Mouse (Mus musculus) macrophage (primary cell): ENCODE results near the gene Smug1. TPM values are rescaled to one million over a fixed set of nuclear protein-coding genes. Genes with fewer than 3 reads are reported as not detected.

Source experiments
- H3K27ac ChIP-seq: fragments of 350-480 bp; formaldehyde crosslinking; 2 replicates; pipeline ENCODE4 v1.9.0; 2021
- H3K36me3 ChIP-seq: fragments of 350-480 bp; formaldehyde crosslinking; 2 replicates; pipeline ENCODE4 v1.9.0; 2021; ENCODE audit errors: inconsistent target
- H3K4me3 ChIP-seq: fragments of 350-480 bp; formaldehyde crosslinking; 2 replicates; pipeline ENCODE4 v1.9.0; 2021; ENCODE audit errors: inconsistent target
- H3K79me2 ChIP-seq: fragments of 350-480 bp; formaldehyde crosslinking; 2 replicates; pipeline ENCODE4 v1.9.0; 2021; ENCODE audit errors: inconsistent target
- WGBS: methylation state at CpG from one replicate; pipeline ENCODE4 v1.1.7; 2026; ENCODE audit warnings: inconsistent platforms; ENCODE audit not compliant: missing documents; 5-methylcytosine and 5-hydroxymethylcytosine counted together
- polyA plus RNA-seq: library from polyadenylated mRNA; stranded (reverse); fragments of 250-400 nt; gene quantifications from 3 replicates; pipeline ENCODE4 v1.2.4, GENCODE M21; 2018; ENCODE audit warnings: inconsistent platforms

Smug1 gene
- polyA plus RNA-seq, 1 experiment from 2014 or later = 3.2 TPM

DNA sequence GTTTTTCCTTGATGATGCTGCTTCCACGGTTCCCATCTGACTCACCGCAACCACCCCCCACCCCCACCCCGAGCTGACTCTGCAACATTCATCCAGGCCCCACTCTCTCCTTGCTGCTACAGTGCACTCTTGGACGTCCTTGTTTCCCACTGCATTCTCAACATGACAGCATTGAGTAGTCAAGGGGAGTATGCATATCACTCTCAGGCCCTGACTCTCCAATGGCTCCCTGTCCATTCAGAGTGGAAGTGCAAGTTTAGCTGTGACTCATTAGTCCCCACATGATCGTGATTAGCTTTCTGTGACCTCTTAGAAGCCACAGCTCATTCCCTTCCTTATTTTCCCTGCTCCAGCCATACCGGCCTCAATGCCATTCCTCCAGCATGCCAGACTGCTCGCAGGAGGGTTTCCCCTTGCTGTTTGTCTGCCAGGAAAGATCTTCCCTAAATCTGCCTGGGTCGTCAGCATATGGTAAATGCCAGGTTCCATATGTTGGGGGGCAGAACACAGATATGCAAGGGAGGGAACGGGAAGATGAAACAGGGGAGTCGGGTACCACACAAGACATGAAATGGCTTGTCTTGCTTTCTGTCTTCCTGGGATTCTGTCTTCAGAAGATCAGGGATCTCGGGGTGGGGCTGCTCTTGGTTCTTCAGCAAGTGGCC, 21.1 kb downstream of the Smug1 start:
- Histone ChIP-seq H3K36me3 (no peaks in the 10 kb centered on the region), H3K27ac (no peak overlapping the region), H3K4me3 (no peak overlapping the region), H3K79me2 (no peaks in the 10 kb centered on the region)
- WGBS = 78% methylated on average over 11 of the region's 11 CpGs

DNA sequence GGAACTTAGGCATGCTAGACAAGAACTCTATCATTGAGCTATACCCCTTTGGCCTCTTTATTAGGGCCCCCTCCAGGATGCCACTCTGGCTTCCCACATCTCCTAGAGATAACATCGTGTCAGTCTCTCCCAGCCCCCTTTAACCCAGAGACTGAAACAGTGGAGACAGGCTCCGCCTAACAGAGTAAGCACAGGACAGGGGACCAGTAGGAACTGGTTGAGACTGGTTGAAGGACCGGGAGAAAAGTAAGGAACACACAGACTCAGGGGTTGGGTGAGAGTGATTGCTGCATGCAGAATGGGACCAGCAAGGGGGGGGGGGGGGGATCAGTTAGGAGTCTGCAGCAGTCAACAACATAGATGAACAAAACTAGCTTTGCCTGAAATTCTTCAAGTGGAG, 22.7 kb downstream of the Smug1 start:
- Histone ChIP-seq H3K79me2 (no peaks in the 10 kb centered on the region), H3K4me3 (no peak overlapping the region), H3K36me3 (no peaks in the 10 kb centered on the region), H3K27ac (no peak overlapping the region)
- 58% methylated on average over 3 of the region's 3 CpGs for WGBS

DNA sequence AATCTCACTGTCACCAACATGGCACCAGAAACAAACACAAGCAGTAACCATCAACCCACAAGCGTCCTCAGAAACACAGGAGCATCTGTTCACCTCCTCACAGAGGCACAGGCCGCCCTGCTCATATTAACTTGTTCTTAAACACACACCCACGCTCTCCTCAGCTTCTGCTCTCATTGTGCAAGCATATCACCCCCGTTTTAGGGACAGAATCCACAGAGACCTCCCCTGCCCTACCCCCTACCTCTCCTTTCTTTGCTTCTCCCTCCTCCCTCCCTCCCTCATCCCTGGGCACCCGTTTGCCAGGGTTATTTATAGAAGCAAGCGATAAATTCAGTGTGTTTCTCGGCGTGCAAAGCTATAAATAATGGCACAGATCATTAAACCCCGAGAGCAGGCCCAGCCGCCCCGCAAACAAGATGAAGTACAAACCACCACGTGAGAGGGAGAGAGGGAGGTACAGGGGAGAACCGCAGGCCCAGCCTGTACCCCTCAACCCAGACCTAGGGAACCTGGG, 31.4 kb downstream of the Smug1 start:
- 20% methylated on average over 13 of the region's 13 CpGs for WGBS
- H3K79me2 ChIP-seq = no peaks in the 10 kb centered on the region

DNA sequence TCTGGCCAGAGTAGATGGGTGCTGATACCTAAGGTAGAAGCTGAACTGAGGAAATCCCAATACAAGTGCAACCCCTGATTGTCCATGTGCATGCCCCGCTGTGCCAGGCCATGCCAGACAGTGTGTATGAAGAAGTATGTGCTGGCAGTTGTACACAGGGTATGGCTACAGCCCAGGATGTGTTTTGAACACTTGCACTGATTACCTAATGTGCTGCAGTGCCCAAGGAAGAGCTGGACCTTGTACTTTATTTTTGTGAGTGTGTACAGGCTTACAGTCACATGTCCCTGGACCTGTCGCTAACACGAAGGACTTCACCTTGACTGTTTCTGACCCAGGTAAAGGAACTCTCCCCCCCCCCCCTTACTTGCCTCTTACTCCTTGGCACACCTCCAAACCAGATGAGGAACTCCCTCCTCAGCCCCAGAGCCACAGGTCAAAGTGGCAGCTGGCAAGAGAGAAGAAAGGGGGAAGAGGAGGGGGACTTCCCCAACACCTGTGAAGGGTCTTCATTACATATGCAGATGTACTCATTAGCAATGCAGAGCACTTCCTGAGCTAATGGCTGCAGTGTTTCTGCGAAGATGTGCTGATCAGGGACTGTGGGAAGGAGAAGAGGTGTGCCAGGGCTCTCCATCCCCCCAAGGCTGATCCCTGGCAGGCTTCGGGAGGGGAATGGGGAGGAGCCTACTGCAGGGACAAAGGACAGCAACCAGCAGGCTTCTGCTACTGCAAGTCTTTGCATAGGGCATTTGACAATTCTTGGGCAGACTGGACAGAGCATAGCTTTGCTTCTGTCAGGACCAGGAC, 32.4 kb downstream of the Smug1 start:
- Histone ChIP-seq H3K27ac (no peak overlapping the region), H3K36me3 (no peaks in the 10 kb centered on the region), H3K79me2 (no peaks in the 10 kb centered on the region), H3K4me3 (no peak overlapping the region)
- whole genome bisulfite sequencing = 20% methylated on average over 5 of the region's 5 CpGs

More for the DNA sequence above, 31.4 kb downstream of the Smug1 start:
- no peak overlapping the region for H3K4me3 ChIP-seq
- no peak overlapping the region for H3K27ac ChIP-seq
- H3K36me3 ChIP-seq = no peaks in the 10 kb centered on the region

DNA sequence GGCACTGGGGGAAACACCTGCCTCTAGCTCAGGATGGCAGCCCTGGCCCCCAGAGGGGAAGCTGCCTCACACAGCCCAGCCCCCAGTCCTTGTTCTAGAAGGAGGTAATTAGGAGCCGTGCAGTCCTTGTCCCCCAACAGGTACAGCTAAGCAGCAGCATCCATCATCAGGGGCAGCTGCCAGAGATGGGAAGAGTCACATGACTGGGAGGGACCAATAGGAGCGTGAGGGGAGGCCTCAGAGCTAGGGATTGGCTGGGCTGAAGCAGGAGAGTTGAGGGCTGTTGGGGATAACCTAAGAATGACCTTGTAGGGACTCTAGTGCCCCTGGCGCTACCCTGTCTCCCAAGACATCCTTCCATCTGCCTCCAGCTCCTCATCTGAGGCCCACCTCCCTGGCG, 33.1 kb downstream of the Smug1 start:
- no peak overlapping the region for H3K4me3 ChIP-seq
- WGBS = 27% methylated on average over 4 of the region's 4 CpGs
- H3K27ac ChIP-seq = no peak overlapping the region
- no peaks in the 10 kb centered on the region for H3K79me2 ChIP-seq
- H3K36me3 ChIP-seq = no peaks in the 10 kb centered on the region

DNA sequence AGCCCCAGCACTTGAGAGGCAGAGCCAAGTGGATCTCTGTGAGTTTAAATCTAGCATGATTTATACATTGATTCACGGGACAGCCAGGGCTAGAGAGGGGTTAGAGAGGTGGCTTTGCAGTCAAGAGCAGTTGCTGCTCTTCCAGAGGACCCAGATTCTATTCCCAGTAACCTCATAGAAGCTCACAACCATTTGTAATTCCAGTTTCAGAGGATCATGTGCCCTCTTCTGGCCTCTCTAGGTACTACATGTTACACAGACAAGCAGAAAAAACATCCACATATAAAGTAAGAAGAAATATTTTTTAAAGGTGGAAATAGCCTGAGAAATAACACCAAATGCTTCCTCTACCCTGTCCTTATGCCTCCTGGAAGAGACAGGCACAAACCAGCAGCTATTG, 36.2 kb downstream of the Smug1 start:
- H3K4me3 ChIP-seq = no peak overlapping the region
- no peak overlapping the region for H3K27ac ChIP-seq
- H3K36me3 ChIP-seq = no peaks in the 10 kb centered on the region
- no peaks in the 10 kb centered on the region for H3K79me2 ChIP-seq
- 83% methylated on average over 1 of the region's 1 CpGs for WGBS

DNA sequence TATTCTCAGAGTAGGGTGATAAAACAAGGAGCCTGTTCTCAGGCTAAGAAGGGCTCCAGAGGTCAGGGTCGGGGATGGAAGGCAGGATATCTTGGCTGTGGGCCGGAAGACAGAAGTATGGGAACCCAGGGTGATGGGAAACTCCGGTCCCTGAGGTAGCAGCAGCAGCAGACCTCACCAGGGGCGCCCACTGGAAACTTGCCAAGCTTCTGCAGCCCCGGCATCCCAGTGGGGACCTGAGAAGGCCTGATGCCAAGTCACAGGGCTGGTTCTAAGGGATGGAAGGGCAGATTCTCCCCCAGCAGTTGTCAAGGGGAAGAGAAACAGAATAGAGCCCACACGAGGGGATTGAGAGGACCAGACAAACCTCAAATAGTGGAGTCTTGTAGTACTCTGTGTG, 37.6 kb downstream of the Smug1 start:
- no peaks in the 10 kb centered on the region for H3K36me3 ChIP-seq
- no peak overlapping the region for H3K27ac ChIP-seq
- WGBS = 58% methylated on average over 6 of the region's 6 CpGs

DNA sequence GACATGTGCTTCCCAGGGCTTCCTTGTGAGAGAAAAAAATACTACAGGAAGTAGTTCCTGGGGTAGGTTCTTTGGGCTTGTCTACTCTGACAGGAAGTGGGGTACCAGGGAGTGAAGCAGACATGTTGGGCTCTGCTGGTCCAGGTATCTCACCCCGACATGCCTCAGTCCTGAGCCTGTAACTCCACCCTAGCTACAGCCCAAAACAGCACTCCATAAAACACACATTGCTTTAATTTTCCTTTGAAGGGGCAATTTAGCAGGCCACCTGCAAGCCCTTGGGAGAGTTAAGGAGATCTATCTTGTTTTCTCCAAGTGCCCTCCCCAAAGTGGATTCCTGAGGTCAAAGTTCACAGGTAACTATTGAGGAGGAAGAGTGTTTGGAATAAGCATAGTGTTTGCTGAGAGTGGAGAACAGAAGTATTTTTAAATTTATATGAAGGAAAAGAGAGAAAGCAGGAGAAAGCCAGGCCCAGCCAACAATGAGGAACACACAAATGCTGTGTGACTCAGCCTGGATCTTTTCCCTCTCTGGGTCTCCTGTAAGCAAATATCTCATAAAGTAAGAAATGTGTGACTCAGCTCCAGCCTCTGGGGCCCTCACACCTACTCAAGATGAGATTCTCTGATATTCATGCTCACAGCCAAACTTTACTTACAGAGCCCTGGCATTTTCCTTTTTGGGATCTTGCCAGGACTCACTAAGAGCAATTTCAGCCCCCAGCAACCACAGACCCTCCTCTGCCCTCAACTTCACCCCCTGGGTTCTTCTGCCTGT, 38.6 kb downstream of the Smug1 start:
- Histone ChIP-seq H3K36me3 (no peaks in the 10 kb centered on the region), H3K27ac (no peak overlapping the region), H3K79me2 (no peaks in the 10 kb centered on the region), H3K4me3 (no peak overlapping the region)
- 93% methylated on average over 1 of the region's 1 CpGs for WGBS

More for the DNA sequence above, 37.6 kb downstream of the Smug1 start:
- H3K4me3 ChIP-seq = no peak overlapping the region
- no peaks in the 10 kb centered on the region for H3K79me2 ChIP-seq

DNA sequence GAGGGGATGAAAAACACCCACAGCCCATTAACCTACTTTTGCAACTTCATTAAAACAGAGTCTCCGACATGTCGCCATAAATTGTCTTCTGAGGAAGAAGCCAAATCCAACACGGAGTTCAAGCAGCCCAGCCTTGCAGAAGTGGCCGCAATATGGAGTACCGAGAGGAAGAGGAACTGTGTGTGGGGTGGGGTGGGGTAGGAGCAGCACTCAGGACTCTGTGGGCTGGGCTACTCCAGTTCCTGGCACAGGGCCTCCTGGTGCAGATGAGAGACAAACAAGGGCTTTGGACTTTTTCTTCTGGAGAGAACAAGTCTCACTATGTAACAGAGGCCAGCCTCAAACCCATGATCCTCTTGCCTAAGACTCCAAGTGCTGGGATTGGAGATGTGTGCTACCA, 40.9 kb downstream of the Smug1 start:
- H3K4me3 ChIP-seq = no peak overlapping the region
- H3K36me3 ChIP-seq = no peaks in the 10 kb centered on the region
- no peak overlapping the region for H3K27ac ChIP-seq
- 12% methylated on average over 5 of the region's 5 CpGs for WGBS
- H3K79me2 ChIP-seq = no peaks in the 10 kb centered on the region

DNA sequence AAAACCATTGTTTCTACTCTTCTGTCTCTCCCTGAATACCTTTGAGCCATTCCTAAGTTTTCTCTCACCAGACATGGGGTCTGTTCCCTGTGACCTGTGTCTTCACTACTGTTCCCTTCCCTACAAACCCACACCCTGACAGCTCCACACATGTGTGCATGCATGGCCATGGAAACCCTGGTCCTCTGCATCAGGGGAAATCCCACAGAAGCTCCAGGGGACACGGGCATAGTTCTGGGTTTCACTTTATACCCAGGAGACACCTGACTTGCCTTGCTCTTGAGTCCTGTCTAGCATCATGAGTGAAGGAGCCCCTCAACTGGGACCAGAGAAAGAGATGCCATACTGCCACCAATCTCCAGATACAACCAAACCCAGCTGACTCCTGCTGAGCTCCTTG, 42.6 kb downstream of the Smug1 start:
- Histone ChIP-seq H3K79me2 (no peaks in the 10 kb centered on the region), H3K36me3 (no peaks in the 10 kb centered on the region), H3K27ac (no peak overlapping the region), H3K4me3 (no peak overlapping the region)
- WGBS = 87% methylated on average over 1 of the region's 1 CpGs

DNA sequence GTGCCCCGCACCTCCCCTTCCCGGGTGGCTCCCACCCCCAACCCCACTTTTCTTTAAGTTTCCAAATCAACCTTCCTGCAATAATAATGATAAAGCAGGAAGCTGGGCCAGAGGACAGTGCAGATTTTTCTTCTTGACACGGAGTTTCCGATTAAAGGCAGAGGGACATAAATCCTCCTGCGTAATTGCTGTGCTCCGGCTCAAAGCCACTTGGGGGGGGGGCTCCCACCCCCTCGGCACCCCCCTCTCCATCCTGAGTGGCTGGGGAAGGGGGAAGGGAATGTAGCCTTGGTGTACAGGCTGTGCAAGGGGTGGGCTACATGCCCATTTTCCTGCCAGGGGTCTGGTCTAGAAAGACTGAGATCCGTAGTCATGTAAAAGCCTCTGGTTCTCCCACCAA, 43.5 kb downstream of the Smug1 start:
- WGBS = 49% methylated on average over 8 of the region's 8 CpGs
- no peaks in the 10 kb centered on the region for H3K79me2 ChIP-seq
- H3K4me3 ChIP-seq = no peak overlapping the region
- no peaks in the 10 kb centered on the region for H3K36me3 ChIP-seq
- no peak overlapping the region for H3K27ac ChIP-seq

DNA sequence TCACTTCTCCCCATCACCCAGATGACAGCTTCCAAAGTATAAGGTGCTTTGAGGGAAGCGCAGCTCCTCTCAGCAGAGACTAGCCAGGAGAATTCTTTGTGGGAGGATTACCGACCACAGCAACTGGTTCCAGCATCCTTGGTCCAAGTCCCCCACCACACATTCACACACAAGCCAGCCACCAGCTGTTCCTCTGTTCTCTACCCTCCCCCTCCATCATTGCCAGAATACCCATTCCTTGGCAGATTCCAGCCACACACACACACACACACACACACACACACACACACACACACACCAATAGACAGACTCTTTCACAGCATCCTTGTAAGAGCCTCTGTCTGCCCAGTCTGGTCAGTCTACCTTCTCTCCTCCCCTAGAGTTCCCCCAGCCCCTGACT, 44.5 kb downstream of the Smug1 start:
- Histone ChIP-seq H3K4me3 (no peak overlapping the region), H3K27ac (no peak overlapping the region), H3K36me3 (no peaks in the 10 kb centered on the region), H3K79me2 (no peaks in the 10 kb centered on the region)
- WGBS = 80% methylated on average over 2 of the region's 2 CpGs

DNA sequence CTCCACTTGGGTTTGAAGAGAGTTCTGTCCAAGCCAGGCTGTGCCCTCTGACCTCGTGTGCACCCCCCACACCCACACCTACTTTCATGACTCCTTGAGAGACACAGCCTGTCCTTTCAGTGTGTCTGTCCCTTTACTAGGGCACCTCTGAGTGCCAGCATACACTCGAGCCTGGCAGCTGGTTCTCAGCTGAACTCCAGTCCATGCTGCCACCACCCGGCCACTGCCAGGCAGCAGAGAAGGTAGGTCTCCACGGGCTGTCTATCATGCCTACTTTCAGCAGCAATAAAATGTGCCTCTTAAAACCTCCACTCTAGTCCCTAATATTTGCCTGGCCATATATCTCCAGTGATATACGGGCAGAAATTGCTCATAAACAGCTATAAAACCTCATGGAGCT, 45.5 kb downstream of the Smug1 start:
- no peaks in the 10 kb centered on the region for H3K36me3 ChIP-seq
- no peak overlapping the region for H3K27ac ChIP-seq
- no peak overlapping the region for H3K4me3 ChIP-seq
- no peaks in the 10 kb centered on the region for H3K79me2 ChIP-seq
- WGBS = 36% methylated on average over 5 of the region's 5 CpGs

DNA sequence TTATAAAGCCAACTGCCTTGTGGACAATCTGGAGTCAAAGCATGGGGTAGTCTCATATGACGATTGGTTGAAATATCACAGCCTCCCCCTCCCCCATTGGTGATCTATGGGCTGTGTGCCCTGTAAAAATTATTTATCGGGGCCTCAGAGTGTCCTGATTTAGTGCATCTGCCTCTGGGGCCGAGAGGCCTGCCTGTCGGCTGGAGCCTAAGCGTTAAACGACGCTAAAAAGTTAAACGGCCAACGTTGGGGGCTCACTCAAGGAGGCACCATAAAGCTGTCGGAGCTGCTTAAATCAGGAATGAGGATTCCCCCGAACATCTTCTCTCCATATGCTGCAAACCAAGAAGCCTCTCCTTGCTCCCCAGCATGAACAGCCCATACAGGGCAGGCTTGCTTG, 46.3 kb downstream of the Smug1 start:
- H3K4me3 ChIP-seq = no peak overlapping the region
- no peak overlapping the region for H3K27ac ChIP-seq
- no peaks in the 10 kb centered on the region for H3K36me3 ChIP-seq
- 56% methylated on average over 11 of the region's 11 CpGs for WGBS
- H3K79me2 ChIP-seq = no peaks in the 10 kb centered on the region

DNA sequence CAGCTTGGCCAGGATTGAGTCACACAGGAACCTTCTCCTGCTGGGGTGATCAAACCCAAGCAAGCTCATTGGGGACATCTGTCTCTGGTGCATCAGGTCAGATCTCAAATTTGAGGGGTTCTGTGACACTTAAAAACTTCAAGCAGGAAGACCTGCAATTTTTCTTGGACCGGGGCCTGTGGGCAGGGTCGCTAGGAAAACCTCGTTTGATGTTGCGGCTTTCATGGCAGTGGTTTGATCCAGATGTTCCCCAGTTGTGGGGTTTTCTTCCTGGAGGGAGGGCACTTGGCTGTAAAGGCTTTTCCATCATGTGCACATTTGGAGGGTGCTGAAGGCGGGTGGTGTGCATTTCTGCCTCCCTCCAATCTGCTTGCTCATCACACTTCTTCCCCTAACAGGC, 51.2 kb downstream of the Smug1 start:
- 44% methylated on average over 5 of the region's 5 CpGs for WGBS
- Histone ChIP-seq H3K4me3 (no peak overlapping the region), H3K36me3 (no peaks in the 10 kb centered on the region), H3K79me2 (no peaks in the 10 kb centered on the region), H3K27ac (no peak overlapping the region)
